Mouse (Mus musculus) CH12.LX (cell line): ENCODE results near the gene H1foo. TPM values are rescaled to one million over a fixed set of nuclear protein-coding genes. Genes with fewer than 3 reads are reported as not detected.

Source experiments
- DNase-seq: peaks from one replicate; pipeline ENCODE4 v3.0.0-alpha.2; 2013; ENCODE audit errors: extremely low read depth
- H3K27ac ChIP-seq: 2 replicates; pipeline ENCODE4 v1.5.1; 2012; ENCODE audit warnings: low read depth, mild to moderate bottlenecking, control low read depth, moderate library complexity; ENCODE audit not compliant: insufficient read depth
- H3K27me3 ChIP-seq: replicated peaks from 2 replicates; pipeline ENCODE3; 2012; ENCODE audit warnings: inconsistent platforms
- H3K36me3 ChIP-seq, 2 experiments: replicated peaks in 1 of 2; 2 replicates each; pipeline versions ENCODE3 to v1.6.1; 2012; ENCODE audit warnings: inconsistent platforms in 1 of 2, low read length in 1 of 2, mild to moderate bottlenecking in 1 of 2, mixed read lengths in 1 of 2, moderate library complexity in 1 of 2; ENCODE audit not compliant: control insufficient read depth in 1 of 2, insufficient read depth in 1 of 2
- H3K4me1 ChIP-seq, 2 experiments: 2 replicates each; pipeline ENCODE4 v1.6.1; 2012; ENCODE audit warnings: inconsistent platforms in 1 of 2, moderate library complexity in 1 of 2; ENCODE audit not compliant: insufficient read depth in 2 of 2, control insufficient read depth in 1 of 2
- H3K4me2 ChIP-seq: 2 replicates; pipeline ENCODE4 v1.6.1; 2012; ENCODE audit warnings: low read depth, mild to moderate bottlenecking, control low read depth; ENCODE audit not compliant: poor library complexity, insufficient read depth, severe bottlenecking
- H3K4me3 ChIP-seq, 3 experiments: fragments of 150-350 bp in 1 of 3; sonication (generic) in 1 of 3; replicated peaks in 1 of 3; 2 replicates each; pipeline versions ENCODE3 to v1.5.1; 2011 to 2012; ENCODE audit warnings: low read depth in 2 of 3, low read length in 2 of 3, mild to moderate bottlenecking in 2 of 3, moderate library complexity in 2 of 3, control low read depth in 1 of 3, improper control_type of control experiment in 1 of 3, inconsistent platforms in 1 of 3, mixed read lengths in 1 of 3; ENCODE audit not compliant: poor library complexity in 1 of 3
- H3K79me2 ChIP-seq: replicated peaks from 2 replicates; pipeline ENCODE4 v1.6.1; 2012; ENCODE audit warnings: mild to moderate bottlenecking, moderate library complexity; ENCODE audit not compliant: control insufficient read depth, poor library complexity, insufficient read depth, severe bottlenecking; ENCODE audit errors: extremely low read depth
- H3K9ac ChIP-seq: 2 replicates; pipeline ENCODE4 v1.6.1; 2012; ENCODE audit warnings: low read depth, mild to moderate bottlenecking, control low read depth, moderate library complexity; ENCODE audit not compliant: insufficient read depth
- H3K9me3 ChIP-seq: replicated peaks from 2 replicates; pipeline ENCODE3; 2012; ENCODE audit warnings: low read length, inconsistent platforms, mixed read lengths
- BHLHE40 ChIP-seq: IDR thresholded peaks from 2 replicates; pipeline ENCODE4 v1.6.1; 2011; ENCODE audit warnings: mild to moderate bottlenecking, low read depth, low read length, improper control_type of control experiment
- E2F4 ChIP-seq: IDR thresholded peaks from 2 replicates; pipeline ENCODE4 v1.6.1; 2011; ENCODE audit warnings: low read depth, low read length, improper control_type of control experiment; ENCODE audit not compliant: insufficient replicate concordance
- ELF1 ChIP-seq: IDR thresholded peaks from 2 replicates; pipeline ENCODE4 v1.6.1; 2014; ENCODE audit warnings: low read depth, mild to moderate bottlenecking, inconsistent platforms, low read length, improper control_type of control experiment
- ETS1 ChIP-seq: conservative IDR thresholded peaks from 2 replicates; pipeline ENCODE4 v1.6.1; 2012; ENCODE audit warnings: low read depth, mild to moderate bottlenecking, inconsistent platforms, low read length, improper control_type of control experiment, moderate library complexity
- GABPA ChIP-seq: IDR thresholded peaks from 2 replicates; pipeline ENCODE4 v1.6.1; 2012; ENCODE audit warnings: low read depth, low read length, improper control_type of control experiment, inconsistent platforms; ENCODE audit not compliant: insufficient replicate concordance
- IRF4 ChIP-seq: IDR thresholded peaks from 2 replicates; pipeline ENCODE4 v1.6.1; 2014; ENCODE audit warnings: low read depth, mild to moderate bottlenecking, inconsistent platforms, low read length, improper control_type of control experiment
- JUN ChIP-seq: IDR thresholded peaks from 2 replicates; pipeline ENCODE4 v1.6.1; 2011; ENCODE audit warnings: low read depth, mild to moderate bottlenecking, low read length, improper control_type of control experiment, moderate library complexity; ENCODE audit not compliant: insufficient read depth
- KAT2A ChIP-seq: IDR thresholded peaks from 2 replicates; pipeline ENCODE4 v1.6.1; 2012; ENCODE audit warnings: low read length, improper control_type of control experiment, inconsistent platforms; ENCODE audit not compliant: insufficient replicate concordance
- MAFK ChIP-seq: IDR thresholded peaks from 2 replicates; pipeline ENCODE4 v1.6.1; 2011; ENCODE audit warnings: low read length, improper control_type of control experiment; ENCODE audit not compliant: insufficient replicate concordance
- MAZ ChIP-seq: IDR thresholded peaks from 2 replicates; pipeline ENCODE4 v1.6.1; 2012; ENCODE audit warnings: low read depth, mild to moderate bottlenecking, inconsistent platforms, low read length, improper control_type of control experiment, moderate library complexity
- MEF2A ChIP-seq: IDR thresholded peaks from 2 replicates; pipeline ENCODE4 v1.6.1; 2014; ENCODE audit warnings: low read depth, mild to moderate bottlenecking, inconsistent platforms, low read length, improper control_type of control experiment, borderline replicate concordance
- MXI1 ChIP-seq: IDR thresholded peaks from 2 replicates; pipeline ENCODE4 v1.6.1; 2011; ENCODE audit warnings: mild to moderate bottlenecking, low read depth, low read length, improper control_type of control experiment
- MYC ChIP-seq: IDR thresholded peaks from 2 replicates; pipeline ENCODE4 v1.6.1; 2011; ENCODE audit warnings: low read depth, mild to moderate bottlenecking, improper control_type of control experiment, low read length
- NELFE ChIP-seq: IDR thresholded peaks from 2 replicates; pipeline ENCODE4 v1.6.1; 2011; ENCODE audit warnings: low read depth, low read length, improper control_type of control experiment
- NRF1 ChIP-seq: IDR thresholded peaks from 2 replicates; pipeline ENCODE4 v1.6.1; 2014; ENCODE audit warnings: low read depth, mild to moderate bottlenecking, inconsistent platforms, low read length, improper control_type of control experiment, moderate library complexity
- POLR2A ChIP-seq: IDR thresholded peaks from 2 replicates; pipeline ENCODE4 v1.6.1; 2011; ENCODE audit warnings: low read depth, mild to moderate bottlenecking, improper control_type of control experiment, low read length
- SIN3A ChIP-seq: IDR thresholded peaks from 2 replicates; pipeline ENCODE4 v1.6.1; 2012; ENCODE audit warnings: low read length, improper control_type of control experiment, inconsistent platforms
- SMC3 ChIP-seq: IDR thresholded peaks from 2 replicates; pipeline ENCODE4 v1.6.1; 2011; ENCODE audit warnings: low read depth, low read length, improper control_type of control experiment
- TBP ChIP-seq: conservative IDR thresholded peaks from 2 replicates; pipeline ENCODE4 v1.6.1; 2011; ENCODE audit warnings: low read depth, low read length, improper control_type of control experiment
- TCF12 ChIP-seq: IDR thresholded peaks from 2 replicates; pipeline ENCODE4 v1.6.1; 2014; ENCODE audit warnings: low read depth, mild to moderate bottlenecking, inconsistent platforms, low read length, improper control_type of control experiment
- USF1 ChIP-seq: IDR thresholded peaks from 2 replicates; pipeline ENCODE4 v1.6.1; 2014; ENCODE audit warnings: low read depth, mild to moderate bottlenecking, inconsistent platforms, low read length, improper control_type of control experiment
- USF2 ChIP-seq: conservative IDR thresholded peaks from 2 replicates; pipeline ENCODE4 v1.6.1; 2011; ENCODE audit warnings: low read depth, low read length, improper control_type of control experiment
- ZKSCAN1 ChIP-seq: IDR thresholded peaks from 2 replicates; pipeline ENCODE4 v1.6.1; 2012; ENCODE audit warnings: low read depth, inconsistent platforms, low read length, improper control_type of control experiment, borderline replicate concordance
- ZMIZ1 ChIP-seq: IDR thresholded peaks from 2 replicates; pipeline ENCODE4 v1.6.1; 2012; ENCODE audit warnings: low read depth, mild to moderate bottlenecking, inconsistent platforms, low read length, improper control_type of control experiment
- ZNF384 ChIP-seq: IDR thresholded peaks from 2 replicates; pipeline ENCODE4 v1.6.1; 2012; ENCODE audit warnings: low read depth, low read length, improper control_type of control experiment, inconsistent platforms
- dilution Hi-C: fragments of 300-500 bp; cut with MboI; formaldehyde crosslinking; loops from 2 replicates; pipeline ENCODE4 v1.14.3; 2020; ENCODE audit warnings: low sequenced_read_pairs; ENCODE audit not compliant: extremely low pct_unique_long_range_greater_than_20kb, extremely low pct_ligation_motif_present
- in situ Hi-C: fragments of 300-500 bp; cut with MboI; formaldehyde crosslinking; loops from 3 replicates; pipeline ENCODE4 v1.14.3; 2019; ENCODE audit warnings: low sequenced_read_pairs, low pct_ligation_motif_present, low pct_unique_long_range_greater_than_20kb, mixed read lengths
- polyA plus RNA-seq: library from polyadenylated mRNA; unstranded; fragments of >175 nt; gene quantifications from 2 replicates; pipeline ENCODE4 v1.2.1, GENCODE M21; 2012; ENCODE audit warnings: low read depth; ENCODE audit not compliant: insufficient read length
- total RNA-seq, 2 experiments: library from RNA; depleted of rRNA; stranded (reverse); fragments of 300-350 nt in 1 of 2; fragments of >200 nt in 1 of 2; gene quantifications; 2 replicates each; pipeline ENCODE4 v1.2.3; 2012 to 2014

H1foo gene
- total and polyA plus RNA-seq, 3 experiments, result 0.77 to 1.0 (median 0.89) TPM

GRCm38 (mm10) chr6:115897117-115897516, 47.6 kb upstream of the H1foo start:
- Histone ChIP-seq H3K4me1 (peaks cover 18 to 47% of the 10 kb centered on the region in 2 experiments), H3K27ac (0 out of 2 replicates have a peak overlapping the region, but pooled peaks have one; percentile 38), H3K9me3 (no peaks in the 10 kb centered on the region)

DNA sequence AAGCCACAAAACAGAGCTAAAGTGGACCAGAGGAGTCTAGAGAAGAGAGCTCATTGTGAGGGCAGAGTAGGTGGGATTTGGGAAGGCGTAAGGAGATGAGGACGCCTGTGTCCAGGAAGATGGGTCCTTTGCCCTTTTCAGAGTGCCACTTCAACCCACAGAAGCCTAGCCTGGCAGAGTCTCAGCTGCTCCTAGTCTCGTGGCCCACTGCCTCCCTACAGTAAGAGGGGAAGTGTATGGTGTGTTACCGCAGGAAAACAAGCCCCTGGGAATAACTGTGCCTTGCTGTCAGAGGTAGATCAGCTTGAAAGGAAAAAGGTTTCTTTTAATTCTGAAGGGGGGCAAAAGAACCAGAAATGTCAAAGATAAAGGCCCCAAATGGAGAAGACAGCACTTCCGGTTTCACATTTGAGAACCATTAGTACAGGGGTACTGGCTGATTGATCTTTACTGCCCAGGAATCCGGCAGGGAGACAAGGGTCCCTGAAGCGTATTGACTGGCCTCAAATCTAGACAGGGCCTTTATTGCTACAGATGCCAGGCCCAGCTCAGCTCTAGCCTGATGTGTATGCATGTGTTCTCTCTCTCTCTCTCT, 46.7 kb upstream of the H1foo start:
- dilution Hi-C loops, result no loop called here

More at GRCm38 (mm10) chr6:115897117-115897516, 47.6 kb upstream of the H1foo start:
- Histone ChIP-seq H3K4me2 (peak overlapping the region; percentile 47), H3K27me3 (no peaks in the 10 kb centered on the region), H3K9ac (0 out of 2 replicates have a peak overlapping the region, but pooled peaks have one; percentile 41), H3K79me2 (no peaks in the 10 kb centered on the region), H3K4me3 (no peak overlapping the region), H3K36me3 (peaks cover 10 to 36% of the 10 kb centered on the region in 2 experiments)
- TF ChIP-seq ETS1 (peak; percentile 81), USF2 (no peak), MXI1 (0 out of 2 replicates have a peak, but pooled peaks have one; percentile 26), BHLHE40 (peak; percentile 60), IRF4 (peak; percentile 25; the same call in 1 of the 2 replicates), ZKSCAN1 (no peak), MEF2A (peak; percentile 31; the same call in 1 of the 2 replicates), TCF12 (peak; percentile 39; the same call in 1 of the 2 replicates)
- dilution Hi-C loops, result no loop called here
- in situ Hi-C loops, result loop anchor here (5.0 kb wide), 1 partner anchor 45 kb away; the partner anchor contains the start of genes Ift122 and Mbd4
- peak; percentile 58 for DNase-seq

More for the DNA sequence above, 46.7 kb upstream of the H1foo start:
- H3K79me2 ChIP-seq, result no peaks in the 10 kb centered on the region
- 0 out of 2 replicates have a peak overlapping the region, but pooled peaks have one; percentile 41 for H3K9ac ChIP-seq
- TF ChIP-seq NRF1, result no peak
- no peak for TF ChIP-seq ETS1
- TF ChIP-seq KAT2A, result no peak
- TF ChIP-seq GABPA, result no peak
- TF ChIP-seq SMC3, result no peak
- TF ChIP-seq E2F4, result no peak
- TF ChIP-seq NELFE, result no peak
- no peak for TF ChIP-seq SIN3A
- no peak for TF ChIP-seq TBP
- TF ChIP-seq MYC, result no peak
- TF ChIP-seq USF1, result no peak
- no peak for TF ChIP-seq MAFK
- TF ChIP-seq POLR2A, result no peak
- no peak for TF ChIP-seq ZNF384
- no peak for TF ChIP-seq ELF1
- no peak for TF ChIP-seq IRF4
- no peak for TF ChIP-seq JUN
- no peak for TF ChIP-seq MAZ
- no peak for TF ChIP-seq ZKSCAN1
- no peak for TF ChIP-seq ZMIZ1
- peaks cover 12 to 32% of the 10 kb centered on the region in 2 experiments for H3K36me3 ChIP-seq
- H3K27ac ChIP-seq, result no peak overlapping the region
- H3K27me3 ChIP-seq, result no peaks in the 10 kb centered on the region
- H3K9me3 ChIP-seq, result no peaks in the 10 kb centered on the region
- peaks cover 18 to 48% of the 10 kb centered on the region in 2 experiments for H3K4me1 ChIP-seq
- no peak for DNase-seq
- no peak overlapping the region for H3K4me3 ChIP-seq
- in situ Hi-C loops, result loop anchor here (5.0 kb wide), 1 partner anchor 46 kb away; the partner anchor contains the start of genes Ift122 and Mbd4
- peak overlapping the region; percentile 47 for H3K4me2 ChIP-seq
